Mouse (Mus musculus) kidney, adult 2 months (tissue): ENCODE data around the gene Slc7a14.

Experiments used
- CTCF ChIP-seq: fragments of 200-500 bp; conservative IDR thresholded peaks from 2 replicates; pipeline ENCODE4 v1.5.1; 2011; ENCODE audit warnings: low read depth, mild to moderate bottlenecking, control low read depth, low read length, moderate library complexity, mixed read lengths; ENCODE audit not compliant: insufficient read depth, insufficient read length
- POLR2A ChIP-seq: fragments of 200-500 bp; IDR thresholded peaks from one replicate; pipeline ENCODE4 v1.6.1; 2011; ENCODE audit warnings: low read depth, low read length, control low read depth

GRCm38 (mm10) chr3:31309934-31310787, at the start of gene Slc7a14:
- TF ChIP-seq POLR2A: no peak
- TF ChIP-seq CTCF: no peak
